Mouse (Mus musculus): ENCODE measurements around the gene Snx33. TPM values are rescaled to one million over a fixed set of nuclear protein-coding genes. Genes with fewer than 3 reads are reported as not detected.
A peak's percentile ranks its signal among the peaks of the same experiment; 100 is the strongest.
"Not testable (repeated sequence)": the region's sequence is repeated elsewhere in the genome, so short reads cannot be mapped to it uniquely, and the experiment has no call there.

The Snx33 gene
- polyA plus RNA-seq, 1 experiment from 2014 or later = 5.5 TPM

- Histone ChIP-seq H3K9me3 (ENCODE audit: control insufficient read depth, low read length) (no peaks in the 10 kb centered on the region), H3K36me3 (ENCODE audit: control insufficient read depth, insufficient read depth, low read length) (peaks cover 45% of the 10 kb centered on the region), H3K4me3 (ENCODE audit: control insufficient read depth in 1 of 2, insufficient read depth in 1 of 2, low read depth in 1 of 2, low read length in 2 of 2) (no peak overlapping the region), H3K4me2 (ENCODE audit: low read length) (no peak overlapping the region), H3K27ac (replicated peaks in 1 of 2; ENCODE audit: control insufficient read depth in 1 of 2, insufficient read depth in 1 of 2, low read depth in 2 of 2, low read length in 2 of 2) (no peak overlapping the region), H3K27me3 (ENCODE audit: control insufficient read depth, insufficient read depth, low read length) (no peaks in the 10 kb centered on the region), H3K4me1 (ENCODE audit: control insufficient read depth in 2 of 2, insufficient read depth in 2 of 2, low read length in 2 of 2) (no peaks in the 10 kb centered on the region; a peak in 1 of 4 replicates), H3K9ac (ENCODE audit: low read length) (no peak overlapping the region)
- 79% methylated on average over 9 of the region's 9 CpGs for WGBS
- no peak for ATAC-seq (ENCODE audit: insufficient number of reproducible peaks, insufficient read depth, low FRiP score, low read depth)
Measured at GRCm38 (mm10) chr9:56913991-56914390, 14.2 kb downstream of the Snx33 start.

GRCm38 (mm10) chr9:56911017-56911416 is 17.2 kb downstream of the Snx33 start:
- Histone ChIP-seq H3K27me3 (ENCODE audit: control insufficient read depth, insufficient read depth, low read length) (no peaks in the 10 kb centered on the region), H3K9ac (ENCODE audit: low read length) (no peak overlapping the region), H3K4me2 (ENCODE audit: low read length) (no peak overlapping the region), H3K27ac (replicated peaks in 1 of 2; ENCODE audit: control insufficient read depth in 1 of 2, insufficient read depth in 1 of 2, low read depth in 2 of 2, low read length in 2 of 2) (no peak overlapping the region), H3K4me1 (ENCODE audit: control insufficient read depth in 2 of 2, insufficient read depth in 2 of 2, low read length in 2 of 2) (peaks cover 2 to 5% of the 10 kb centered on the region in 2 experiments; a peak in 2 of 4 replicates), H3K4me3 (ENCODE audit: control insufficient read depth in 1 of 2, insufficient read depth in 1 of 2, low read depth in 1 of 2, low read length in 2 of 2) (no peak overlapping the region), H3K9me3 (ENCODE audit: control insufficient read depth, low read length) (no peaks in the 10 kb centered on the region), H3K36me3 (ENCODE audit: control insufficient read depth, insufficient read depth, low read length) (peaks cover 16% of the 10 kb centered on the region)
- ATAC-seq (ENCODE audit: insufficient number of reproducible peaks, insufficient read depth, low FRiP score, low read depth) = no peak
- 48% methylated on average over 1 of the region's 1 CpGs for WGBS

- H3K9ac ChIP-seq (ENCODE audit: low read length); H3K4me3 ChIP-seq (ENCODE audit: control insufficient read depth in 1 of 2, insufficient read depth in 1 of 2, low read depth in 1 of 2, low read length in 2 of 2); H3K27ac ChIP-seq (replicated peaks in 1 of 2; ENCODE audit: control insufficient read depth in 1 of 2, insufficient read depth in 1 of 2, low read depth in 2 of 2, low read length in 2 of 2); H3K27me3 ChIP-seq (ENCODE audit: control insufficient read depth, insufficient read depth, low read length); H3K36me3 ChIP-seq (ENCODE audit: control insufficient read depth, insufficient read depth, low read length); H3K4me1 ChIP-seq (ENCODE audit: control insufficient read depth in 2 of 2, insufficient read depth in 2 of 2, low read length in 2 of 2); H3K9me3 ChIP-seq (ENCODE audit: control insufficient read depth, low read length); ATAC-seq (ENCODE audit: insufficient number of reproducible peaks, insufficient read depth, low FRiP score, low read depth); H3K4me2 ChIP-seq (ENCODE audit: low read length): not testable (repeated sequence)
- 41% methylated on average over 4 of the region's 4 CpGs for WGBS
Measured at GRCm38 (mm10) chr9:56909991-56910390, 18.2 kb downstream of the Snx33 start.

DNA sequence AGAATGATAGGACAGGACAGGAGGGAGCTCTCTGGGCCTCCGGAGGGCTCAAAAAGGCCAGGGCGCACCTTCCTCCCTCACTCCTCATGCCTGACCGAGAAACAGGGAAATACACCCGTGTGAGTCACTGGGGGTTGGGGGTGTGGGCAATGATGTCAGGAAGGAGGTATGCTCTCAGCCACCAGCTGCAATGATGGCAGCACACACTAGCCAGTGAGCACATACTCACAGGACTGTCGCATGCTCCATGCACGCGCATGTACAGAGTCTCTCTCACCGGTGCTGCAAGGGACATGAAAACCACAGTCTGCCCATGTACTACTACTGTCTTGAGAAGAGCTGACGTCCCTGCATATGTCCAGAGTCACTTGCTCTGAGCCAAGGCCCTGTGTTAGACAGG is 20.6 kb downstream of the Snx33 start:
- Histone ChIP-seq H3K4me3 (ENCODE audit: control insufficient read depth in 1 of 2, insufficient read depth in 1 of 2, low read depth in 1 of 2, low read length in 2 of 2) (no peak overlapping the region), H3K27ac (replicated peaks in 1 of 2; ENCODE audit: control insufficient read depth in 1 of 2, insufficient read depth in 1 of 2, low read depth in 2 of 2, low read length in 2 of 2) (no peak overlapping the region), H3K36me3 (ENCODE audit: control insufficient read depth, insufficient read depth, low read length) (no peaks in the 10 kb centered on the region), H3K4me1 (ENCODE audit: control insufficient read depth in 2 of 2, insufficient read depth in 2 of 2, low read length in 2 of 2) (peaks cover 2 to 5% of the 10 kb centered on the region in 2 experiments; a peak in 2 of 4 replicates), H3K27me3 (ENCODE audit: control insufficient read depth, insufficient read depth, low read length) (no peaks in the 10 kb centered on the region), H3K4me2 (ENCODE audit: low read length) (no peak overlapping the region), H3K9ac (ENCODE audit: low read length) (no peak overlapping the region), H3K9me3 (ENCODE audit: control insufficient read depth, low read length) (no peaks in the 10 kb centered on the region)
- WGBS = 41% methylated on average over 9 of the region's 9 CpGs
- ATAC-seq (ENCODE audit: insufficient number of reproducible peaks, insufficient read depth, low FRiP score, low read depth) = no peak

DNA sequence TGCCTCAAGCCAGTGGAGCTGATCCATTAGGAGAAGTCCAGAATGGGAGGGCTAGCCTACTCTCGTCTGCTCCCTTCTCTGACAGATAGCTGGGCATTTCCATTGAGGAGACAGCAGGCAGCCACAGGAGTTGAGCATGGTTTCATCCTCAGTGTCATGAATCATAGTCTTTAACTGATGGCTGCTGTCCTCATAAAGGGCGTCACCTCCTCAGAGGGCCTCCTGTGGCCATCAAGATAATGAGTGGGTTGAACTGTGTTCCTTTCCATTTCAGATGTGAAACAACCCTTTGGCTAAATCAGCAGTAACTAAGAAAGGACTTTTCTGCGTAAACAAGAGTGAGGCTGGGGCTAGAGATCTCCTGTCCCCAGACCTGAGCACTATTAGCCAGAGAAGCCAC is 24.5 kb downstream of the Snx33 start:
- H3K4me3 ChIP-seq (ENCODE audit: control insufficient read depth in 1 of 2, insufficient read depth in 1 of 2, low read depth in 1 of 2, low read length in 2 of 2) = no peak overlapping the region
- H3K4me2 ChIP-seq (ENCODE audit: low read length) = no peak overlapping the region
- WGBS = 64% methylated on average over 3 of the region's 3 CpGs
- H3K9me3 ChIP-seq (ENCODE audit: control insufficient read depth, low read length) = no peaks in the 10 kb centered on the region
- H3K4me1 ChIP-seq (ENCODE audit: control insufficient read depth in 2 of 2, insufficient read depth in 2 of 2, low read length in 2 of 2) = peaks cover 9 to 14% of the 10 kb centered on the region in 2 experiments; a peak in 2 of 4 replicates
- 0 out of 2 replicates have a peak, but pooled peaks cover 1% of the 10 kb centered on the region for H3K36me3 ChIP-seq (ENCODE audit: control insufficient read depth, insufficient read depth, low read length)
- no peak overlapping the region for H3K27ac ChIP-seq (replicated peaks in 1 of 2; ENCODE audit: control insufficient read depth in 1 of 2, insufficient read depth in 1 of 2, low read depth in 2 of 2, low read length in 2 of 2)
- ATAC-seq (ENCODE audit: insufficient number of reproducible peaks, insufficient read depth, low FRiP score, low read depth) = no peak
- H3K27me3 ChIP-seq (ENCODE audit: control insufficient read depth, insufficient read depth, low read length) = no peaks in the 10 kb centered on the region
- H3K9ac ChIP-seq (ENCODE audit: low read length) = no peak overlapping the region

GRCm38 (mm10) chr9:56901187-56901586 is 27.0 kb downstream of the Snx33 start:
- Histone ChIP-seq H3K27ac (replicated peaks in 1 of 2; ENCODE audit: control insufficient read depth in 1 of 2, insufficient read depth in 1 of 2, low read depth in 2 of 2, low read length in 2 of 2) (no peak overlapping the region), H3K4me3 (ENCODE audit: control insufficient read depth in 1 of 2, insufficient read depth in 1 of 2, low read depth in 1 of 2, low read length in 2 of 2) (no peak overlapping the region), H3K4me2 (ENCODE audit: low read length) (no peak overlapping the region), H3K9me3 (ENCODE audit: control insufficient read depth, low read length) (no peaks in the 10 kb centered on the region), H3K27me3 (ENCODE audit: control insufficient read depth, insufficient read depth, low read length) (no peaks in the 10 kb centered on the region), H3K4me1 (ENCODE audit: control insufficient read depth in 2 of 2, insufficient read depth in 2 of 2, low read length in 2 of 2) (peaks cover 7 to 9% of the 10 kb centered on the region in 2 experiments; a peak in 1 of 4 replicates), H3K9ac (ENCODE audit: low read length) (0 out of 2 replicates have a peak overlapping the region, but pooled peaks have one; percentile 6), H3K36me3 (ENCODE audit: control insufficient read depth, insufficient read depth, low read length) (peaks cover 21% of the 10 kb centered on the region)
- ATAC-seq (ENCODE audit: insufficient number of reproducible peaks, insufficient read depth, low FRiP score, low read depth) = no peak
- 58% methylated on average over 8 of the region's 8 CpGs for WGBS

DNA sequence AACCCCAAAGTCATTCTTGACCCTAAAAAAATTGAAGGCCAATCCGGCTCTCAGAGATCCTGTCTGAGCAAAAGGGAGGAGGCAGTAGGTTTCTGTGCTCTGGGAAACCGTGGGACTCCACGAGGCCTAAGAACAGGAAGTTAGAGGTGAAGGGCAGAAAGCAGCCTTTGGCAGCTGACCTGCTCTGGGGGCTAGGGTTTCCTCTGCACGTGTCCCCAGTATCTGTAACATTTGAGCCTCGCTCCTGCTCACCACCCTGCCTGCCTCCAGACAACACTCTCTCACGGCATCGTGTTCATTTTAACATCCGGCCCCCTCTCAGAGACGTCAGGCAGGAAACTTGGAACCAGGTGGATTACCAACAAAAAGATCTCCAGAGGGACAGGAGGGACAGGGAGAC is 27.6 kb downstream of the Snx33 start:
- 18% methylated on average over 9 of the region's 9 CpGs for WGBS
- H3K27me3 ChIP-seq (ENCODE audit: control insufficient read depth, insufficient read depth, low read length) = no peaks in the 10 kb centered on the region
- H3K4me3 ChIP-seq (ENCODE audit: control insufficient read depth in 1 of 2, insufficient read depth in 1 of 2, low read depth in 1 of 2, low read length in 2 of 2) = no peak overlapping the region
- H3K4me1 ChIP-seq (ENCODE audit: control insufficient read depth in 2 of 2, insufficient read depth in 2 of 2, low read length in 2 of 2) = peaks cover 7 to 9% of the 10 kb centered on the region in 2 experiments; a peak in 1 of 4 replicates
- no peaks in the 10 kb centered on the region for H3K9me3 ChIP-seq (ENCODE audit: control insufficient read depth, low read length)
- peak overlapping the region; percentile 16; the same call in 1 of the 2 replicates for H3K9ac ChIP-seq (ENCODE audit: low read length)
- H3K4me2 ChIP-seq (ENCODE audit: low read length) = no peak overlapping the region
- H3K27ac ChIP-seq (replicated peaks in 1 of 2; ENCODE audit: control insufficient read depth in 1 of 2, insufficient read depth in 1 of 2, low read depth in 2 of 2, low read length in 2 of 2) = peak overlapping the region in 1 of 2 experiments; percentile 14; a peak in 1 of 4 replicates
- no peak for ATAC-seq (ENCODE audit: insufficient number of reproducible peaks, insufficient read depth, low FRiP score, low read depth)
- H3K36me3 ChIP-seq (ENCODE audit: control insufficient read depth, insufficient read depth, low read length) = peaks cover 26% of the 10 kb centered on the region

DNA sequence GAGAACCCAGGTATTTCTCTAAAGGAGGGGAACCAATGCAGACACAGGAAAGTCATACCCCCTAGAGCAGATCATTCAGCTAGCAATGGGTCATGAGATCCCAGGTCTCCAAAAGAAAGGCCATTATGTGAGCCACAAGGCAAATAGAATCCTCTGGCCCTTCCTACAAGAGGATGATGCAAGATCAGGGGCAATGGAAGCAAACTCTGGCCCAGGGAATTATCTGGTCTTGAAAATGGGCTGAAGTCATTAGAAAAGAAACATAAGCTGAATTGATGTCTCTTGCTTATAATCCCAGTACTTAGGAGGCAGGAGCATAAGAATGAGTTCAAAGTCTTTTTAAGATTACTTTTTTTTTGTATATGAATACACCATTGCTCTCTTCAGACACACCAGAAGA is 28.1 kb downstream of the Snx33 start:
- Histone ChIP-seq H3K9ac (ENCODE audit: low read length) (no peak overlapping the region), H3K4me2 (ENCODE audit: low read length) (no peak overlapping the region), H3K4me1 (ENCODE audit: control insufficient read depth in 2 of 2, insufficient read depth in 2 of 2, low read length in 2 of 2) (peaks cover 7 to 9% of the 10 kb centered on the region in 2 experiments; a peak in 1 of 4 replicates), H3K36me3 (ENCODE audit: control insufficient read depth, insufficient read depth, low read length) (peaks cover 31% of the 10 kb centered on the region), H3K4me3 (ENCODE audit: control insufficient read depth in 1 of 2, insufficient read depth in 1 of 2, low read depth in 1 of 2, low read length in 2 of 2) (no peak overlapping the region), H3K27ac (replicated peaks in 1 of 2; ENCODE audit: control insufficient read depth in 1 of 2, insufficient read depth in 1 of 2, low read depth in 2 of 2, low read length in 2 of 2) (no peak overlapping the region), H3K9me3 (ENCODE audit: control insufficient read depth, low read length) (no peaks in the 10 kb centered on the region), H3K27me3 (ENCODE audit: control insufficient read depth, insufficient read depth, low read length) (no peaks in the 10 kb centered on the region)
- ATAC-seq (ENCODE audit: insufficient number of reproducible peaks, insufficient read depth, low FRiP score, low read depth) = no peak
